Comparison of ENCODE assay signal across 15 mouse cellular contexts in the genomic region with DNA sequence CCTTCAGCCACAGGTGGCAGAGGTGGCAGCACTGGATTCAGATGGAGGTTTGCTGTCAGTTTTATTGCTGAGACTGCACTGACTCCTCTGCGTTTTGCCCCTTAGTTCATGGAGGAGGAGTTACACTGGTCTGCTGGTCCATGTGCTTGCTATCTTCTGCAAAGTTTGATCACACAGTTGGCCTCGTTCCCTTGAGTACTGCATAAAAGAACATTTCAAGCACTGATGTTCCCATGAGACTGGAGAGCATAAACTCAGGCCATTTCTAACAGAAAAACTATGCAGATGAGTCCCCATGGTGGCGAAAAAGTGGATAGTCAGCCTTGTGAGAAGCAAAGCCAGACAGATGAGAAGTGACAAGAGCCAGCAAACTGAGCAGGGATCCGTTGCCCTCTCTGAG.
"Had no signal": no experiment of that assay in that cellular context is flagged by ENCODE, and none has a peak within 500 bp of the region (broad histone marks: within the 10 kb centered on the region; RNA-seq: fewer than 3 reads in every experiment).

No protein-coding gene starts in this region.

- H3K27me3 ChIP-seq: limb, embryonic 12.5 days; liver, embryonic 13.5 days; lung, embryonic 15.5 days; megakaryocyte, embryonic 14.5 days; midbrain, embryonic 15.5 days; neural tube, embryonic 12.5 days; stomach, embryonic 15.5 days had no signal

- H3K27ac ChIP-seq: layer of hippocampus, adult 2 months; limb, embryonic 12.5 days; liver, embryonic 13.5 days; lung, embryonic 15.5 days; macrophage; midbrain, embryonic 15.5 days; neural tube, embryonic 12.5 days; stomach, embryonic 15.5 days had no signal

- H3K4me1 ChIP-seq: limb, embryonic 12.5 days; liver, embryonic 13.5 days; megakaryocyte, embryonic 14.5 days; midbrain, embryonic 15.5 days; neural tube, embryonic 12.5 days; stomach, embryonic 15.5 days had no signal

- H3K4me3 ChIP-seq: layer of hippocampus, adult 2 months; limb, embryonic 12.5 days; liver, embryonic 13.5 days; lung, embryonic 15.5 days; megakaryocyte, embryonic 14.5 days; midbrain, embryonic 15.5 days; neural tube, embryonic 12.5 days; stomach, embryonic 15.5 days had no signal

- DNase-seq: liver; liver, embryonic 13.5 days; liver, postnatal 0 days; lung, postnatal 14 days; spleen, adult 18-20 months had no signal

- ATAC-seq: intestine, postnatal 0 days; liver, postnatal 0 days; midbrain, embryonic 15.5 days had no signal

- H3K4me2 ChIP-seq: limb, embryonic 12.5 days; liver, embryonic 13.5 days; lung, embryonic 15.5 days; midbrain, embryonic 11.5 days; midbrain, embryonic 15.5 days; neural tube, embryonic 12.5 days; stomach, embryonic 15.5 days had no signal

- H3K9ac ChIP-seq: limb, embryonic 12.5 days; liver, embryonic 13.5 days; liver, postnatal 0 days; lung, embryonic 15.5 days; midbrain, embryonic 15.5 days; neural tube, embryonic 12.5 days; stomach, embryonic 15.5 days had no signal

- H3K9me3 ChIP-seq: limb, embryonic 12.5 days; liver, embryonic 13.5 days; lung, embryonic 15.5 days; megakaryocyte, embryonic 14.5 days; midbrain, embryonic 15.5 days; neural tube, embryonic 12.5 days; stomach, embryonic 15.5 days had no signal
